Mouse (Mus musculus) C3H10T1/2 (cell line): ENCODE measurements around the gene Slc25a5. TPM values are rescaled to one million over a fixed set of nuclear protein-coding genes. Genes with fewer than 3 reads are reported as not detected.

Experiments
- polyA plus RNA-seq, 2 experiments: library from polyadenylated mRNA; unstranded; fragments of >200 nt; fragmentation: generic; extraction: Trizol; gene quantifications; one replicate each; pipeline ENCODE4 v1.2.1; 2012; ENCODE audit warnings: missing spikeins in 2 of 2

The Slc25a5 gene
- 100 to 1,000 TPM; 258 to 481 TPM for polyA plus RNA-seq

DNA sequence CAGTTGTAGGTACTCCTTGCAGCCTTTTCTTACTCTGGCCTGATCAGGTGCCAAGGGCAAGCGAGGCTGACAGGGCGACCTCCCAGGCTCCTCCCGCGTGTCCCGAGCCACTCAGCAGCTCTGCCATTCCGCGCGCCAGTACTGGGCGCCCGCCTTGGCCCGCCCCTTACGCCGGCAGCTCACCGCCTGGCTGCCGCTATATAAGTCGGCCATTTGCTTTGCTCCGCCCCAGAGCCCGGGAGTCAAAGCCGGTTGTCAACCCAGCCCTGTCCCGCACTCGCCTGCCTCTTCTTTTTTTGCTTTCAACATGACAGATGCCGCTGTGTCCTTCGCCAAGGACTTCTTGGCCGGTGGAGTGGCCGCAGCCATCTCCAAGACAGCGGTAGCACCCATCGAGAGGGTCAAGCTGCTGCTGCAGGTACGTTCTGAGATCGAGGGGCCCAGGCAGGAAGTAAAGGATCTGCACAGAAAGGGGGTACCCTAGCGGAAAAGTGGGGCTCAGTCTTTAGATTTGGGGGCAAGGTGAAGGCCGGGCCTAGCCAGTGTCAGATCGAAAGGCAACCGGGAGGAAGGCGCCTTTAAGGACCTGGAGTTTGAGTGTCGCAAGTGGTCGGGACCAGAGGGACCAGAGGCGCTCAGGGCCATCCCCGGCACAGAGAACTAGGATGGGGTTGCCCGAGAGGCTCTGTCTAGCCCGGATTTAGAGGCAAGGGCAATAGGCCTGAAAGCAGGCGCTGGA, at the start of gene Slc25a5:
TSS of gene Slc25a5 (plus strand) at position 228 of the 739 bp plus-strand sequence.

Other genes with a start within 250 kb of the Slc25a5 start
- 100 to 1,000 TPM in 1 of 2 experiments, 10 to 100 TPM in 1; 16.2 to 141 TPM for gene Pgrmc1, start 197.4 kb upstream of the Slc25a5 start, polyA plus RNA-seq
- 1 to 10 TPM in 1 of 2 experiments, under 1 TPM in 1; 0.25 to 1.0 TPM for gene Akap17b, start 150.3 kb upstream of the Slc25a5 start, polyA plus RNA-seq
- gene Slc25a43, start 52.0 kb upstream of the Slc25a5 start, polyA plus RNA-seq = not detected
- 10 to 100 TPM; 37.7 to 43.9 TPM for gene Ube2a, start 78.2 kb downstream of the Slc25a5 start, polyA plus RNA-seq
- 1 to 10 TPM in 1 of 2 experiments, under 1 TPM in 1; 0.95 to 5.9 TPM for gene C330007P06Rik, start 78.5 kb downstream of the Slc25a5 start, polyA plus RNA-seq
- gene Nkrf, start 107.2 kb downstream of the Slc25a5 start, polyA plus RNA-seq = 1 to 10 TPM in 1 of 2 experiments, under 1 TPM in 1; 0.44 to 1.3 TPM
- 10 to 100 TPM in 1 of 2 experiments, 1 to 10 TPM in 1; 3.2 to 23.6 TPM for gene Sept6, start 196.1 kb downstream of the Slc25a5 start, polyA plus RNA-seq